Mouse (Mus musculus): ENCODE measurements around the gene Slco2a1. TPM values are rescaled to one million over a fixed set of nuclear protein-coding genes. Genes with fewer than 3 reads are reported as not detected.

Slco2a1 gene
- polyA plus RNA-seq, 1 experiment from 2014 or later = 1.8 TPM

GRCm38 (mm10) chr9:103082246-103082975, 93.9 kb downstream of the Slco2a1 start:
- Histone ChIP-seq H3K27ac (replicated peaks; ENCODE audit: low read depth, low read length) (no peak overlapping the region), H3K36me3 (replicated peaks; ENCODE audit: control insufficient read depth, insufficient read depth, low read depth, low read length) (no peaks in the 10 kb centered on the region), H3K9me3 (replicated peaks; ENCODE audit: control insufficient read depth, low read length) (no peaks in the 10 kb centered on the region), H3K9ac (replicated peaks; ENCODE audit: low read length) (no peak overlapping the region), H3K27me3 (ENCODE audit: control insufficient read depth, insufficient read depth, low read length) (no peaks in the 10 kb centered on the region), H3K4me1 (ENCODE audit: control insufficient read depth, insufficient read depth, low read length) (no peaks in the 10 kb centered on the region), H3K4me3 (ENCODE audit: low read depth, low read length) (no peak overlapping the region), H3K4me2 (ENCODE audit: low read depth, low read length) (no peak overlapping the region)
- DNase-seq (ENCODE audit: low spot score) (no peak), ATAC-seq (replicated peaks; ENCODE audit: insufficient number of reproducible peaks, low FRiP score, low TSS enrichment, low read depth) (no peak)
- WGBS = 79% methylated on average over 8 of the region's 8 CpGs

- Histone ChIP-seq H3K27me3 (ENCODE audit: control insufficient read depth, insufficient read depth, low read length) (no peaks in the 10 kb centered on the region), H3K9me3 (replicated peaks; ENCODE audit: control insufficient read depth, low read length) (no peaks in the 10 kb centered on the region), H3K27ac (replicated peaks; ENCODE audit: low read depth, low read length) (no peak overlapping the region), H3K36me3 (replicated peaks; ENCODE audit: control insufficient read depth, insufficient read depth, low read depth, low read length) (no peaks in the 10 kb centered on the region), H3K4me3 (ENCODE audit: low read depth, low read length) (no peak overlapping the region), H3K9ac (replicated peaks; ENCODE audit: low read length) (no peak overlapping the region), H3K4me1 (ENCODE audit: control insufficient read depth, insufficient read depth, low read length) (no peaks in the 10 kb centered on the region), H3K4me2 (ENCODE audit: low read depth, low read length) (no peak overlapping the region)
- DNase-seq (ENCODE audit: low spot score) (no peak), ATAC-seq (replicated peaks; ENCODE audit: insufficient number of reproducible peaks, low FRiP score, low TSS enrichment, low read depth) (no peak)
- 66% methylated on average over 3 of the region's 3 CpGs for WGBS
Observed at GRCm38 (mm10) chr9:103083405-103083804, 94.9 kb downstream of the Slco2a1 start.

GRCm38 (mm10) chr9:103086736-103087135, 98.2 kb downstream of the Slco2a1 start:
- WGBS = 92% methylated on average over 6 of the region's 6 CpGs
- H3K27ac ChIP-seq (replicated peaks; ENCODE audit: low read depth, low read length) = no peak overlapping the region
- no peaks in the 10 kb centered on the region for H3K9me3 ChIP-seq (replicated peaks; ENCODE audit: control insufficient read depth, low read length)
- no peak overlapping the region for H3K4me2 ChIP-seq (ENCODE audit: low read depth, low read length)
- H3K4me3 ChIP-seq (ENCODE audit: low read depth, low read length) = no peak overlapping the region
- no peaks in the 10 kb centered on the region for H3K36me3 ChIP-seq (replicated peaks; ENCODE audit: control insufficient read depth, insufficient read depth, low read depth, low read length)
- no peak overlapping the region for H3K9ac ChIP-seq (replicated peaks; ENCODE audit: low read length)
- no peaks in the 10 kb centered on the region for H3K4me1 ChIP-seq (ENCODE audit: control insufficient read depth, insufficient read depth, low read length)
- ATAC-seq (replicated peaks; ENCODE audit: insufficient number of reproducible peaks, low FRiP score, low TSS enrichment, low read depth) = no peak
- H3K27me3 ChIP-seq (ENCODE audit: control insufficient read depth, insufficient read depth, low read length) = no peaks in the 10 kb centered on the region
- no peak for DNase-seq (ENCODE audit: low spot score)

- Histone ChIP-seq H3K27ac (replicated peaks; ENCODE audit: low read depth, low read length) (no peak overlapping the region), H3K9me3 (replicated peaks; ENCODE audit: control insufficient read depth, low read length) (no peaks in the 10 kb centered on the region), H3K4me1 (ENCODE audit: control insufficient read depth, insufficient read depth, low read length) (no peaks in the 10 kb centered on the region), H3K4me2 (ENCODE audit: low read depth, low read length) (no peak overlapping the region), H3K9ac (replicated peaks; ENCODE audit: low read length) (no peak overlapping the region), H3K4me3 (ENCODE audit: low read depth, low read length) (no peak overlapping the region), H3K36me3 (replicated peaks; ENCODE audit: control insufficient read depth, insufficient read depth, low read depth, low read length) (no peaks in the 10 kb centered on the region), H3K27me3 (ENCODE audit: control insufficient read depth, insufficient read depth, low read length) (no peaks in the 10 kb centered on the region)
- 72% methylated on average over 8 of the region's 8 CpGs for WGBS
- ATAC-seq (replicated peaks; ENCODE audit: insufficient number of reproducible peaks, low FRiP score, low TSS enrichment, low read depth) (no peak), DNase-seq (ENCODE audit: low spot score) (no peak)
Observed at GRCm38 (mm10) chr9:103087301-103087700, 98.8 kb downstream of the Slco2a1 start.

GRCm38 (mm10) chr9:103088661-103089060, 100.1 kb downstream of the Slco2a1 start:
- Histone ChIP-seq H3K9me3 (replicated peaks; ENCODE audit: control insufficient read depth, low read length) (no peaks in the 10 kb centered on the region), H3K36me3 (replicated peaks; ENCODE audit: control insufficient read depth, insufficient read depth, low read depth, low read length) (no peaks in the 10 kb centered on the region), H3K4me2 (ENCODE audit: low read depth, low read length) (no peak overlapping the region), H3K9ac (replicated peaks; ENCODE audit: low read length) (no peak overlapping the region), H3K4me3 (ENCODE audit: low read depth, low read length) (no peak overlapping the region), H3K27me3 (ENCODE audit: control insufficient read depth, insufficient read depth, low read length) (no peaks in the 10 kb centered on the region), H3K27ac (replicated peaks; ENCODE audit: low read depth, low read length) (no peak overlapping the region), H3K4me1 (ENCODE audit: control insufficient read depth, insufficient read depth, low read length) (no peaks in the 10 kb centered on the region)
- DNase-seq (ENCODE audit: low spot score) (no peak), ATAC-seq (replicated peaks; ENCODE audit: insufficient number of reproducible peaks, low FRiP score, low TSS enrichment, low read depth) (no peak)
- WGBS = 66% methylated on average over 2 of the region's 2 CpGs

GRCm38 (mm10) chr9:103090116-103090875, 101.8 kb downstream of the Slco2a1 start:
- Histone ChIP-seq H3K36me3 (replicated peaks; ENCODE audit: control insufficient read depth, insufficient read depth, low read depth, low read length) (no peaks in the 10 kb centered on the region), H3K9me3 (replicated peaks; ENCODE audit: control insufficient read depth, low read length) (no peaks in the 10 kb centered on the region), H3K9ac (replicated peaks; ENCODE audit: low read length) (no peak overlapping the region), H3K4me3 (ENCODE audit: low read depth, low read length) (no peak overlapping the region), H3K27ac (replicated peaks; ENCODE audit: low read depth, low read length) (no peak overlapping the region), H3K4me1 (ENCODE audit: control insufficient read depth, insufficient read depth, low read length) (no peaks in the 10 kb centered on the region), H3K27me3 (ENCODE audit: control insufficient read depth, insufficient read depth, low read length) (no peaks in the 10 kb centered on the region), H3K4me2 (ENCODE audit: low read depth, low read length) (no peak overlapping the region)
- ATAC-seq (replicated peaks; ENCODE audit: insufficient number of reproducible peaks, low FRiP score, low TSS enrichment, low read depth) (no peak), DNase-seq (ENCODE audit: low spot score) (no peak)
- WGBS = 85% methylated on average over 9 of the region's 9 CpGs

GRCm38 (mm10) chr9:103091039-103091883, 102.7 kb downstream of the Slco2a1 start:
- H3K4me2 ChIP-seq (ENCODE audit: low read depth, low read length) = no peak overlapping the region
- WGBS = 79% methylated on average over 16 of the region's 16 CpGs
- ATAC-seq (replicated peaks; ENCODE audit: insufficient number of reproducible peaks, low FRiP score, low TSS enrichment, low read depth) (no peak), DNase-seq (ENCODE audit: low spot score) (no peak)
- H3K9ac ChIP-seq (replicated peaks; ENCODE audit: low read length) = no peak overlapping the region
- no peaks in the 10 kb centered on the region for H3K9me3 ChIP-seq (replicated peaks; ENCODE audit: control insufficient read depth, low read length)
- H3K27ac ChIP-seq (replicated peaks; ENCODE audit: low read depth, low read length) = no peak overlapping the region
- no peaks in the 10 kb centered on the region for H3K36me3 ChIP-seq (replicated peaks; ENCODE audit: control insufficient read depth, insufficient read depth, low read depth, low read length)
- H3K27me3 ChIP-seq (ENCODE audit: control insufficient read depth, insufficient read depth, low read length) = no peaks in the 10 kb centered on the region
- H3K4me1 ChIP-seq (ENCODE audit: control insufficient read depth, insufficient read depth, low read length) = no peaks in the 10 kb centered on the region
- H3K4me3 ChIP-seq (ENCODE audit: low read depth, low read length) = no peak overlapping the region
